Mouse (Mus musculus) adrenal gland, adult 2 months (tissue): Measurements from ENCODE around the gene Ppt1. TPM values are rescaled to one million over a fixed set of nuclear protein-coding genes. Genes with fewer than 3 reads are reported as not detected.
"Not testable (repeated sequence)": the region's sequence is repeated elsewhere in the genome, so short reads cannot be mapped to it uniquely, and the experiment has no call there.

Experiments used
- DNase-seq: peaks from one replicate; pipeline ENCODE4 v3.0.0; 2021
- long read RNA-seq: library from polyadenylated mRNA; stranded (forward); transcript quantifications from one replicate; pipeline ENCODE4 v2.0.0, GENCODE M21; 2021
- polyA plus RNA-seq: library from polyadenylated mRNA; depleted of rRNA; stranded (reverse); fragments of >200 nt; gene quantifications from 2 replicates; pipeline ENCODE4 v1.2.3, GENCODE M21; 2012; rRNA removed
- total RNA-seq, 2 experiments: library from RNA; stranded (reverse); gene quantifications; 2 replicates each; pipeline ENCODE4 v1.2.3; 2021

Gene Ppt1
- total RNA-seq (10 to 100 TPM; 69.3 to 86.3 TPM), polyA plus RNA-seq (14.2 and 17.9 TPM in 2 replicates)
- long read RNA-seq, transcript Ppt1-201 (9 exons, 2,381 nt): major isoform, 98 of 103 reads
- long read RNA-seq, partial matches to known transcripts: 0 of 103 reads
- long read RNA-seq, other reads (novel, unspliced or antisense): 4 of 103 reads

- peak; percentile 88 for DNase-seq
Observed at GRCm38 (mm10) chr4:122835530-122836402, at the start of gene Ppt1. Gene Ppt1, plus strand, starts transcription at chr4:122836242.

- DNase-seq: no peak
Observed at GRCm38 (mm10) chr4:122789335-122790089, 46.5 kb upstream of the Ppt1 start.

GRCm38 (mm10) chr4:122808108-122808507 lies 27.9 kb upstream of the Ppt1 start:
- DNase-seq: peak; percentile 72

- no peak for DNase-seq
Observed at GRCm38 (mm10) chr4:122811180-122811579, 24.9 kb upstream of the Ppt1 start.

- DNase-seq: no peak
Observed at GRCm38 (mm10) chr4:122811824-122812223, 24.2 kb upstream of the Ppt1 start.

- DNase-seq: no peak
Observed at GRCm38 (mm10) chr4:122816202-122816601, 19.8 kb upstream of the Ppt1 start.

- not testable (repeated sequence) for DNase-seq
Observed at GRCm38 (mm10) chr4:122820941-122821340, 15.1 kb upstream of the Ppt1 start.

GRCm38 (mm10) chr4:122827651-122828050 lies 8.4 kb upstream of the Ppt1 start:
- DNase-seq: peak; percentile 11

GRCm38 (mm10) chr4:122829339-122829738 lies 6.7 kb upstream of the Ppt1 start:
- no peak for DNase-seq

GRCm38 (mm10) chr4:122831888-122832287 lies 4.2 kb upstream of the Ppt1 start:
- no peak for DNase-seq

- no peak for DNase-seq
Observed at GRCm38 (mm10) chr4:122836403-122836775, 347 bp downstream of the Ppt1 start.

- DNase-seq: no peak
Observed at GRCm38 (mm10) chr4:122837180-122837730, 1.2 kb downstream of the Ppt1 start.

GRCm38 (mm10) chr4:122837994-122838393 lies 2.0 kb downstream of the Ppt1 start:
- no peak for DNase-seq

GRCm38 (mm10) chr4:122838416-122838815 lies 2.4 kb downstream of the Ppt1 start:
- DNase-seq: no peak

- DNase-seq: peak; percentile 30
Observed at GRCm38 (mm10) chr4:122848150-122848621, 12.1 kb downstream of the Ppt1 start.

- DNase-seq: no peak
Observed at GRCm38 (mm10) chr4:122851535-122851934, 15.5 kb downstream of the Ppt1 start.

- DNase-seq: no peak
Observed at GRCm38 (mm10) chr4:122853691-122854090, 17.6 kb downstream of the Ppt1 start.

GRCm38 (mm10) chr4:122854770-122855169 lies 18.7 kb downstream of the Ppt1 start:
- no peak for DNase-seq

GRCm38 (mm10) chr4:122857909-122858308 lies 21.9 kb downstream of the Ppt1 start:
- DNase-seq: no peak

- DNase-seq: no peak
Observed at GRCm38 (mm10) chr4:122859096-122859674, 23.1 kb downstream of the Ppt1 start.

GRCm38 (mm10) chr4:122861836-122862235 lies 25.8 kb downstream of the Ppt1 start:
- DNase-seq: no peak

GRCm38 (mm10) chr4:122868041-122868440 lies 32.0 kb downstream of the Ppt1 start:
- DNase-seq: no peak
